Mouse (Mus musculus) liver, postnatal 0 days (tissue): Measurements from ENCODE around the gene Capn12.

Experiments
- CTCF ChIP-seq: sonication (generic); IDR thresholded peaks from 2 replicates; pipeline ENCODE4 v1.5.1; 2016; ENCODE audit warnings: antibody characterized with exemption, low read depth
- EP300 ChIP-seq: IDR thresholded peaks from 2 replicates; pipeline ENCODE4 v1.6.1; 2016; ENCODE audit warnings: antibody characterized with exemption, low read depth, mild to moderate bottlenecking

DNA sequence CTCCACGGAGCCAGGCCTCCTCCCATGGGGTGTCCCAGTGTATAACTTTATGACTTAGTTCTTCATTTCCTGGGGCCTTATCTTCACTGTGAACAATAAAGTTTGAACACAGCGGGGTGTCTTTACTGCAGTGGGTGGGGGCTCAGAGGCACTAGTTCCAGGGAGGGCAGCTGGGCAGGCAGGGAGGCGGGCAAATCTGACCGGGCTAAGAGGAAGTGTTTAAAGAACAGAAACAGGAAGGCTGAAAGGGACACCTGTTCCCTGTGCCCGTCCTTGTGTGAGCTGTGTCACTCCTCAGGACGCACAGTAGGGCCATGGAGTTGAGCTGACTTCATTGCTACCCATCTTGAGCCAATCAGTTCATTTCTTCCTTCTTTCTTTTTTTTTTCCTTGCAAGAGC, 49.1 kb upstream of the Capn12 start:
- TF ChIP-seq CTCF (no peak), EP300 (no peak)
